Mouse (Mus musculus) brain, embryonic 14.5 days (tissue): Measurements from ENCODE around the gene Elovl6.
A peak's percentile ranks its signal among the peaks of the same experiment; 100 is the strongest.

ENCODE experiments used
- CTCF ChIP-seq: fragments of 200-500 bp; IDR thresholded peaks from 2 replicates; pipeline ENCODE4 v1.5.1; 2012; ENCODE audit warnings: inconsistent platforms, mild to moderate bottlenecking, moderate library complexity, borderline replicate concordance; ENCODE audit not compliant: insufficient read depth, insufficient read length; ENCODE audit errors: extremely low read depth
- POLR2A ChIP-seq: fragments of 200-500 bp; IDR thresholded peaks from 2 replicates; pipeline ENCODE4 v1.6.1; 2012; ENCODE audit warnings: mild to moderate bottlenecking, inconsistent platforms, borderline replicate concordance; ENCODE audit not compliant: poor library complexity, insufficient read depth, insufficient read length, severe bottlenecking; ENCODE audit errors: extremely low read depth

- TF ChIP-seq POLR2A (peak; percentile 77; the same call in 1 of the 2 replicates), CTCF (no peak)
These were observed 4.0 kb downstream of the Elovl6 start for GRCm38 (mm10) chr3:129536109-129536508.
